Mouse (Mus musculus) ovary, adult 10 weeks (tissue): ENCODE measurements around the gene Aldh3b3. TPM values are rescaled to one million over a fixed set of nuclear protein-coding genes. Genes with fewer than 3 reads are reported as not detected.

Experiments used
- polyA plus RNA-seq: library from polyadenylated mRNA; stranded (reverse); fragments of 350-450 nt; fragmentation: Illumina TruSeq; extraction: RNeasy Lipid Tissue Mini Kit (QIAGEN cat#74804); gene quantifications from one replicate; pipeline ENCODE4 v1.2.3, GENCODE M21; 2014

The Aldh3b3 gene
- not detected for polyA plus RNA-seq

GRCm38 (mm10) chr19:3958470-3958869 is at the start of gene Aldh3b3:
Gene Aldh3b3, plus strand, starts transcription at chr19:3958645.

GRCm38 (mm10) chr19:3912337-3913204 is 45.9 kb upstream of the Aldh3b3 start, which contains the start of gene Ndufs8:
Gene Ndufs8, minus strand, starts transcription at chr19:3912774.

DNA sequence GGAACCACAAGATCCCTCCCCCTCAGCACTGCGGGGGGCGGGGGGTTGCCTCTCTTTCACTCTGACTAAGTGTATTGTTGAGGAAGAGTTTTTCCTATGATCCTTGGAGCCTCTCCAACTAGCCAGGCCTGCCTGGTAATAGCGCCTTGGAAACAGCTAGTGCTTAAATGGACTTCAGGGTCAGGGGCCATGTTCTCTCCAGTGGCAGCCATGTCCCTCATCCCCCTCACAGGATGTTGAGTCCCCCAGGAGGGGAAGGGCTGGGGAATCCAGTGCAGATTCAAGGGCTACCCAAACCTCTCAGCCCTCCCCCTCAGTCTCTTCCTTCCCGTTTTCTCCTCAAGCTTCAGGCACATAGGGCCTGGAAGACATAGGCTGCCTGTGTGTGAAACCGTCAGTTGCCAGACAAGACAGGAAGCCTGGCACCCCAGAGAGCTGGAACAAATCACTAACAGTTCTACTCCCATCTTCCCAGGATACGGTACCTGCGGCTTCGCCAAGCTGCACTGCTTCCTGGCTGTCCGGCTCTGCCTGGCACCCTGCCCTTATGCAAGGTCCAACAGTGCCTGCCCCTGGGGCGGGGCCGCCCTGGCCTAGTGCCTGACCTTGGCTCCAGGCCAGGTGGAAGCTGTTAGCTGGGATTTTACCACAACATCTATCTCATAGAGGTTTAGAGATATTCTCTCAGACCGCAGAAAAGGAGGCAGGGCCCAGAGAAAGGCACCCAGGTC is 29.1 kb upstream of the Aldh3b3 start, which contains the start of gene Aldh3b1:
Gene Aldh3b1, minus strand, starts transcription at position 598 of the 731 bp plus-strand sequence.

GRCm38 (mm10) chr19:3935032-3935895 is 23.2 kb upstream of the Aldh3b3 start, which contains the start of gene Unc93b1:
Gene Unc93b1, plus strand, starts transcription at chr19:3935186.

GRCm38 (mm10) chr19:3972229-3972628 is 13.8 kb downstream of the Aldh3b3 start, which contains the start of gene Aldh3b2:
Gene Aldh3b2, plus strand, starts transcription at chr19:3972328.

DNA sequence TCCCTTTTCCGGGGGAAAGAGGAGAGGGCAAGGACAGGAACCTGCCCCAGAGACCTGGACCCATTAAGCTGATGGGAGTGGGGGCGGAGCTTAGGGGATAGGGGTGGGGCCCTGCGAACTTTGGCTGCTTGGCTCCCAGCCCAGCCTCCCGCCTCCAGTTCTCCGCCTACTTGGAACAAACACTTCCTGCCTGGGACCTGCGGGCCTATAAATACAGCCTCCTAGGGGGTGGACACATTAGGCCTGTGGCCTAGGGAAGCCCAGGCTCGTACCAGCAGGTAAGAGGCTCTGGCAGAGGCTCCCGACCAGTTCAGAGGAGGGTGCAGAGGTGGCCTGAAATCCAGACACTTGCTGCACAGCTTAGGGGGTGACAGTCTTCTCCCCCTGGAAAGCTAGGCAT is 27.9 kb downstream of the Aldh3b3 start, which contains the start of gene Acy3:
Gene Acy3, plus strand, starts transcription at position 237 of the 400 bp plus-strand sequence.

DNA sequence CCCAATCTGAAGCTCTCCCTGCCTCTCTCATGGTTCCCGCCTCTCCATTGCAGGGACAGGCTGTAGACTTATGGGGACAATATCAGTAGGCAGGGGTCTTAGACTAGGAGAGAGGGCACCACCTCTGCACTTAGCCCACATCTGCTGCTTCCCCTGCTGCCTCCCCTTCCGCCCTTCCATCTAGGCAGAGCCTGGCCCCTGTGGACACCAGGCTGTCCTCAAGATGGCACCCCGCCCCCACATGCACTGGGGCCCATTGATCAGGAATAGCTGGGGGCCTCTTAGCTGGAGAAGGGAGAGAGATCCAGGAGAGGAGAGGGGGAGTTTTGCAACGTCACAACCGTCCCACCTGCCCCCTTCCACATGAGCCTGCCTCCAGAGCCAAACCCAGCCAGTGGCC is 34.0 kb downstream of the Aldh3b3 start, which contains the start of gene Tbx10:
Gene Tbx10, plus strand, starts transcription at position 337 of the 400 bp plus-strand sequence.

DNA sequence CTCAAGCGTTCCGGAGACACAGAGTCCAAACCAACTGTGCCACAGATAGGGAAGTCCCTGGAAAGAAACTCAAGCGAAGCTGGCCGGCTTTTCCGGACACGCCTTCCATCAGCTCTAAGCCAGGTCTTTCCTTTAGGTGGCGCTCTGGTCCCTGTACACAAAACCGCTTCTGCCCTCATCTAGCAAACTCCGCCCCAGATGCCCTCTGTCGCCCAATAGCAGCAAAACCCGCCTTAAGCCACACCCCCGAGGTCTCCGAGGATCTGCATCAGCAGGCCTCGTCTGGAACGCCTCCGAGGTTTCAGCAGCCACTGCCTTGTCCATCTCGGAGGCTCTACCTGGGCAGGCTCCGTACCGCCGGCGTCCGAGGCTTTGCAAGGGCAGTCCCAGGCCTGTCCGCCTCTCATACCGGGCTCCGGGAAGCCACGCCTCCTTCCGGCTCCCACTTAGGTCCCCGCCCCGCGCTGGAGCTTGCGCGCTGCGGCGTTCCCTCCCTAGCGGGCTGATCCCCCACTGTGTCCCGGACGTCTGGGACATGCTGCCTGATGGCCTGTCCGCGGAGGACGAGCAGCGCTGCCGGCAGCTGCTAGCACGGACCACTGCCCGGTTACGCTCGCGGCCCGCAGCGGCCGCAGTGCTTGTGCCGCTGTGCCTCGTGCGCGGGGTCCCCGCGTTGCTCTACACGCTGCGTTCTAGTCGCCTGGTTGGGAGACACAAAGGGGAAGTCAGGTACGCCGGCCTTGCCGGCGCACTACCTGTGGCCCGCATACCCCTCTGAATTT is 41.9 kb downstream of the Aldh3b3 start, which contains the start of the genes Nudt8 and Gm49405:
Gene Nudt8, plus strand, starts transcription at position 462 of the 782 bp plus-strand sequence.
Gene Gm49405, plus strand, starts transcription at position 508 of the 782 bp plus-strand sequence.

DNA sequence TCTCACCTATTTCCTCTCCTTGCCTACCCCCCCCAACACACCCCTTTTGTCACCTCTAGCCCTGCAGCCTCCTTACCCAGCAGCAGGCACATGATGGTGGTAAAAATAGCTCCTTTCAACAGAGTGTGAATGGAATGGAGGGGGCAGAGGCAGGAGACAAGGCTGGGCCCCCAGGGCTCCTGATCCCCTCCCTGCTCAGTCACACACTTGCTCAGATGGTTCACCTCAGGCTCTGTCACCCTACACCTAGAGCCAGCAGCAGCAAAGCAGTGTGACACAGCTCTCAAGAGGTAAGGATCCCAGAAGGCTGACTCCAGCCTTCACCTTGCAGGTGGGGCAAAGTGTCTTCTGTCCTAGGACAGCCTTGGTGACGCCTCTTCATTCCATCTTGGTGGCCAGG is 44.7 kb downstream of the Aldh3b3 start, which contains the start of gene Doc2g:
Gene Doc2g, plus strand, starts transcription at position 202 of the 400 bp plus-strand sequence.

GRCm38 (mm10) chr19:4012432-4013022 is 54.1 kb downstream of the Aldh3b3 start, which contains the start of gene Ndufv1:
Gene Ndufv1, minus strand, starts transcription at chr19:4012806.

Other genes with a start within 250 kb of the Aldh3b3 start
- gene Kmt5b, start 191.2 kb upstream of the Aldh3b3 start, polyA plus RNA-seq, result 263 TPM
- 102 TPM for gene Chka, start 106.9 kb upstream of the Aldh3b3 start, polyA plus RNA-seq
- gene Tcirg1, start 51.5 kb upstream of the Aldh3b3 start, polyA plus RNA-seq, result 2.5 TPM
- 1.3 TPM for gene Ndufs8, start 45.9 kb upstream of the Aldh3b3 start, polyA plus RNA-seq
- gene Aldh3b1, start 28.8 kb upstream of the Aldh3b3 start, polyA plus RNA-seq, result 1.7 TPM
- gene Unc93b1, start 23.5 kb upstream of the Aldh3b3 start, polyA plus RNA-seq, result 0.51 TPM
- gene Aldh3b2, start 13.7 kb downstream of the Aldh3b3 start, polyA plus RNA-seq, result not detected
- 1.3 TPM for gene Acy3, start 27.9 kb downstream of the Aldh3b3 start, polyA plus RNA-seq
- not detected for gene Tbx10, start 34.1 kb downstream of the Aldh3b3 start, polyA plus RNA-seq
- gene Nudt8, start 41.9 kb downstream of the Aldh3b3 start, polyA plus RNA-seq, result not detected
- not detected for gene Gm49405, start 42.0 kb downstream of the Aldh3b3 start, polyA plus RNA-seq
- gene Doc2g, start 44.7 kb downstream of the Aldh3b3 start, polyA plus RNA-seq, result not detected
- 2.2 TPM for gene Ndufv1, start 54.2 kb downstream of the Aldh3b3 start, polyA plus RNA-seq
- gene Gstp1, start 79.3 kb downstream of the Aldh3b3 start, polyA plus RNA-seq, result 13.3 TPM
- 5.3 TPM for gene Gstp2, start 87.4 kb downstream of the Aldh3b3 start, polyA plus RNA-seq
- not detected for gene Gstp3, start 100.9 kb downstream of the Aldh3b3 start, polyA plus RNA-seq
- gene Cabp2, start 122.9 kb downstream of the Aldh3b3 start, polyA plus RNA-seq, result not detected
- not detected for gene Cdk2ap2, start 138.5 kb downstream of the Aldh3b3 start, polyA plus RNA-seq
- gene Pitpnm1, start 141.4 kb downstream of the Aldh3b3 start, polyA plus RNA-seq, result 0.37 TPM
- 1.00 TPM for gene Aip, start 167.2 kb downstream of the Aldh3b3 start, polyA plus RNA-seq
- gene Gpr152, start 181.1 kb downstream of the Aldh3b3 start, polyA plus RNA-seq, result not detected
- gene Cabp4, start 185.4 kb downstream of the Aldh3b3 start, polyA plus RNA-seq, result not detected
- 12.7 TPM for gene Coro1b, start 190.0 kb downstream of the Aldh3b3 start, polyA plus RNA-seq
- gene Ptprcap, start 195.0 kb downstream of the Aldh3b3 start, polyA plus RNA-seq, result 1.6 TPM
- 1.2 TPM for gene Rps6kb2, start 204.7 kb downstream of the Aldh3b3 start, polyA plus RNA-seq
- gene Carns1, start 216.8 kb downstream of the Aldh3b3 start, polyA plus RNA-seq, result 1.00 TPM
- not detected for gene Tbc1d10c, start 232.6 kb downstream of the Aldh3b3 start, polyA plus RNA-seq
- gene Ppp1ca, start 233.4 kb downstream of the Aldh3b3 start, polyA plus RNA-seq, result 102 TPM
- gene Rad9a, start 243.0 kb downstream of the Aldh3b3 start, polyA plus RNA-seq, result 3.0 TPM